Comparison of ENCODE assay signal across 8 mouse cellular contexts in the genomic region with DNA sequence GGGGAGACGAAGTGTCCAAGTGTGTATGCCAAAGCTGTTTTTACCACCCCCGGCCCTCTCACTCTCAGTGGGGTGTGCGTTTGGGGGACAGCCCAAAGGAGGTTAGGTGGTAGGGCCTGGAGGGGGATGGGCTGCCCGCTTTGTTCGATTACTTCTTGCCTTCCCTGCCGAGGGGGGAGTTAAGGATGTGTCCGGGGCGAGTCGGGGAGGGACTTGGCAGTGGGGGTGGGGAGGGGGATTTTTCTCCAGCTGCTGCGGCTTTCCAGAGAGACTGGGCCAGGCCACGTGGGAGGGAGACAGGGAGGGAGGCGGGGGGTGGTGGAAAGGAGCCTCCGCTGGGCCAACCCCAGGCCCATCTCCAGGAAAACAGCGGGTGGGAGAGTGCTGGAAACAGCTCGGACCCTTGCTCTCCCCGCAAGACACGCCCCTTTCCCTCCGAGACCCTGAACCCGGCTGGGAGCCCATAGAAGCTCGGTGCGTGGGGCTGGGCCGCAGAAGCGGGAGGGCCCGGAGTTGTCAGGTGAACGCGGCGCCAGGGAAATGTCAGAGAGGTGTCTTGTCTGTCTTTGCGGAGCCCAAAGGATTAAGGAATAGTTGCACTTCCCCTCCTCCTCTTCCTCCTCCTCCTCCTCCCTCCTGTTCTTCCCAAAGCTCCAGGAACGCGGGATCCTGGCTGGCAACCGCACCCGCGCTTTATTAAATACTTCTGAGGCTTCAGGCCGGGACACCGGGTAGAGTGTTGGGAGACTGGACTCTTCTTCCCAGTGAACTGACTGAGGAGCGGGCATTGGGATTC. TPM values are rescaled to one million over a fixed set of nuclear protein-coding genes. Genes with fewer than 3 reads are reported as not detected.
DNase-seq lines count a peak whose midpoint lies in the region; ATAC-seq and TF ChIP-seq lines count a peak whose summit lies in the region.

No protein-coding gene starts in this region.

- peak; percentile 79 for ATAC-seq in hindbrain, embryonic 11.5 days (ENCODE audit: low FRiP score)

- peak; percentile 35 for DNase-seq in layer of hippocampus, adult 9-11 months
- DNase-seq in layer of hippocampus, adult 18-20 months (ENCODE audit: low spot score in 2 of 2), result no peak
- DNase-seq in embryonic facial prominence, embryonic 10.5 days (ENCODE audit: low spot score), result peak; percentile 85
- peak; percentile 81 for DNase-seq in hindbrain, embryonic 11.5 days (ENCODE audit: low spot score)
- peak; percentile 46 for DNase-seq in lung, postnatal 10 days
- peak; percentile 70 for DNase-seq in right cerebral cortex, postnatal 4 days
- no peak for DNase-seq in urinary bladder, postnatal 36 days (ENCODE audit: low spot score in 2 of 2)

- peaks cover 19% of the 10 kb centered on the region for H3K27me3 ChIP-seq in embryonic facial prominence, embryonic 10.5 days (replicated peaks; ENCODE audit: low read depth, poor library complexity, severe bottlenecking)
- H3K27me3 ChIP-seq in hindbrain, embryonic 11.5 days (ENCODE audit: control insufficient read depth, insufficient read depth, low read length), result peaks cover 2% of the 10 kb centered on the region; the same call in 1 of the 2 replicates

- peak overlapping the region; percentile 56 for H3K4me3 ChIP-seq in bone marrow macrophage, adult 2 months (ENCODE audit: insufficient read depth, low read length)
- H3K4me3 ChIP-seq in embryonic facial prominence, embryonic 10.5 days, result peak overlapping the region; percentile 90
- peak overlapping the region; percentile 77 for H3K4me3 ChIP-seq in hindbrain, embryonic 11.5 days (ENCODE audit: low read depth, low read length)

- 2% methylated on average over 36 of the region's 36 CpGs for WGBS in embryonic facial prominence, embryonic 10.5 days
- 1% methylated on average over 33 of the region's 36 CpGs for WGBS in hindbrain, embryonic 11.5 days

- TF ChIP-seq POLR2A in bone marrow macrophage, adult 2 months (IDR thresholded peaks at IDR 0.05; ENCODE audit: borderline replicate concordance, low read depth, low read length), result no peak

- H3K4me1 ChIP-seq in bone marrow macrophage, adult 2 months (ENCODE audit: control insufficient read depth, insufficient read depth, low read length), result no peaks in the 10 kb centered on the region
- H3K4me1 ChIP-seq in embryonic facial prominence, embryonic 10.5 days, result peaks cover 51% of the 10 kb centered on the region
- peaks cover 5% of the 10 kb centered on the region for H3K4me1 ChIP-seq in hindbrain, embryonic 11.5 days (replicated peaks; ENCODE audit: control insufficient read depth, insufficient read depth, low read length)

- H3K36me3 ChIP-seq in embryonic facial prominence, embryonic 10.5 days (replicated peaks), result no peaks in the 10 kb centered on the region; the same call in 1 of the 2 replicates
- no peaks in the 10 kb centered on the region for H3K36me3 ChIP-seq in hindbrain, embryonic 11.5 days (ENCODE audit: control insufficient read depth, insufficient read depth, low read length)

- H3K27ac ChIP-seq in bone marrow macrophage, adult 2 months (ENCODE audit: insufficient read depth, low read depth, low read length), result no peak overlapping the region
- H3K27ac ChIP-seq in embryonic facial prominence, embryonic 10.5 days (replicated peaks), result peak overlapping the region; percentile 91
- peak overlapping the region; percentile 70 for H3K27ac ChIP-seq in hindbrain, embryonic 11.5 days (ENCODE audit: low read depth, low read length)

- no peak for TF ChIP-seq CTCF in bone marrow macrophage, adult 2 months (IDR thresholded peaks at IDR 0.05; ENCODE audit: low read depth, low read length)

- peaks cover 3% of the 10 kb centered on the region; the same call in 1 of the 2 replicates for H3K9me3 ChIP-seq in embryonic facial prominence, embryonic 10.5 days
- peaks cover 3% of the 10 kb centered on the region; the same call in 1 of the 2 replicates for H3K9me3 ChIP-seq in hindbrain, embryonic 11.5 days (ENCODE audit: control insufficient read depth, low read length)

- peak overlapping the region; percentile 90 for H3K9ac ChIP-seq in hindbrain, embryonic 11.5 days (ENCODE audit: low read depth, low read length)

- peak overlapping the region; percentile 99 for H3K4me2 ChIP-seq in hindbrain, embryonic 11.5 days (replicated peaks; ENCODE audit: low read depth, low read length)

RNA-seq across cellular contexts. Expression of gene Igdcc4, which starts 1.3 kb away (rescaled TPM):
- total RNA-seq in layer of hippocampus, adult 18-20 months (2021), result 10 to 100 TPM; 37.2 TPM
- polyA plus RNA-seq in bone marrow macrophage, adult 2 months (2012; ENCODE audit: insufficient read depth, insufficient read length, missing spikeins), result 0.15 TPM in 1 of 2 replicates, not detected in the other
- 9.7 and 11.5 TPM in 2 replicates for polyA plus RNA-seq in embryonic facial prominence, embryonic 10.5 days (2016; fragmentation: Nextera tagmentation; extraction: Ambion mirVana)
- 8.8 and 10.3 TPM in 2 replicates for polyA plus RNA-seq in hindbrain, embryonic 11.5 days (2014; fragmentation: Nextera tagmentation; extraction: Ambion mirVana)

RNA-seq across cellular contexts. Expression of gene Igdcc3, which starts 38.4 kb away (rescaled TPM):
- total RNA-seq in layer of hippocampus, adult 18-20 months (2021), result 1 to 10 TPM; 2.9 to 4.0 TPM
- not detected in 2 replicates for polyA plus RNA-seq in bone marrow macrophage, adult 2 months (2012; ENCODE audit: insufficient read depth, insufficient read length, missing spikeins)
- 167 and 281 TPM in 2 replicates for polyA plus RNA-seq in embryonic facial prominence, embryonic 10.5 days (2016; fragmentation: Nextera tagmentation; extraction: Ambion mirVana)
- 46.0 and 49.6 TPM in 2 replicates for polyA plus RNA-seq in hindbrain, embryonic 11.5 days (2014; fragmentation: Nextera tagmentation; extraction: Ambion mirVana)

Comparison
In these comparisons a context has a peak if more than half of its experiments do, and no peak if none do; other contexts are left out.
1. DNase-seq: peak in layer of hippocampus, adult 9-11 months (single experiment), embryonic facial prominence, embryonic 10.5 days (single experiment), hindbrain, embryonic 11.5 days (single experiment), lung, postnatal 10 days (single experiment) and right cerebral cortex, postnatal 4 days (single experiment); none in layer of hippocampus, adult 18-20 months (0 of 2) and urinary bladder, postnatal 36 days (0 of 2).
2. RNA of gene Igdcc3, which starts 38.4 kb away (polyA plus RNA-seq): 167 to 281 TPM in embryonic facial prominence, embryonic 10.5 days and 46.0 to 49.6 TPM in hindbrain, embryonic 11.5 days; not detected in bone marrow macrophage, adult 2 months; every median in the first group is over 10 times any median in the second.
3. Peak in every context shown above with its lines, with median percentiles within 50 percentile points of each other: H3K4me3 ChIP-seq.